Mouse (Mus musculus): ENCODE data around the gene Pnpt1.

DNA sequence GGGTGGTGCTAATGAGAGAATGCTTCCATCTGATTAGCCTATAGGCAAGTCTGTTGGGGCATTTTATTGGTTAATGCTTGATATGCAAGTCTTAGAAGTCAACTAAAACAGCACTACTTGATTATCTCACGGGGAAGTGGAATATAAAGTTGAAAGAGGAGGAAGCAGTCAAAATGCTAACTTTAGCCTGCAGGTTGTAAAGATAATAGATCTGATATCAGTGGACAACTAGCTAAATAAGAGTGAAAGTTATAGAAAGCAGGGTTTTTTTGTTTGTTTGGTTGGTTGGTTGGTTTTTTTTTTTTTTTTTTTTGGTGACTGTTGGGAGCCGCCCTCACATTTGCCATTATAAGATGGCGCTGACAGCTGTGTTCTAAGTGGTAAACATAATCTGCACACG lies 33.0 kb downstream of the Pnpt1 start:
- TF ChIP-seq GATA1 (IDR thresholded peaks at IDR 0.05; ENCODE audit: low read length): no peak
- TF ChIP-seq TAL1 (IDR thresholded peaks at IDR 0.05; ENCODE audit: low read length): no peak

Data from erythroblast, embryonic 14.5 days (primary cell).